Mouse (Mus musculus) heart, postnatal 25 days (tissue): ENCODE results near the gene Abhd17b. TPM values are rescaled to one million over a fixed set of nuclear protein-coding genes. Genes with fewer than 3 reads are reported as not detected.

ENCODE experiments used
- DNase-seq: peaks from one replicate; pipeline ENCODE4 v3.0.0; 2022; ENCODE audit warnings: low spot score
- intact Hi-C: fragments of 180-260 bp; cut with DNase I; formaldehyde crosslinking; loops from one replicate; pipeline ENCODE4 v1.15.1; 2025
- total RNA-seq, 2 experiments: library from RNA; stranded (reverse); gene quantifications; 2 replicates each; pipeline ENCODE4 v1.2.3; 2021

The Abhd17b gene
- total RNA-seq, 2 experiments from 2014 or later: 13.5 to 13.7 TPM

DNA sequence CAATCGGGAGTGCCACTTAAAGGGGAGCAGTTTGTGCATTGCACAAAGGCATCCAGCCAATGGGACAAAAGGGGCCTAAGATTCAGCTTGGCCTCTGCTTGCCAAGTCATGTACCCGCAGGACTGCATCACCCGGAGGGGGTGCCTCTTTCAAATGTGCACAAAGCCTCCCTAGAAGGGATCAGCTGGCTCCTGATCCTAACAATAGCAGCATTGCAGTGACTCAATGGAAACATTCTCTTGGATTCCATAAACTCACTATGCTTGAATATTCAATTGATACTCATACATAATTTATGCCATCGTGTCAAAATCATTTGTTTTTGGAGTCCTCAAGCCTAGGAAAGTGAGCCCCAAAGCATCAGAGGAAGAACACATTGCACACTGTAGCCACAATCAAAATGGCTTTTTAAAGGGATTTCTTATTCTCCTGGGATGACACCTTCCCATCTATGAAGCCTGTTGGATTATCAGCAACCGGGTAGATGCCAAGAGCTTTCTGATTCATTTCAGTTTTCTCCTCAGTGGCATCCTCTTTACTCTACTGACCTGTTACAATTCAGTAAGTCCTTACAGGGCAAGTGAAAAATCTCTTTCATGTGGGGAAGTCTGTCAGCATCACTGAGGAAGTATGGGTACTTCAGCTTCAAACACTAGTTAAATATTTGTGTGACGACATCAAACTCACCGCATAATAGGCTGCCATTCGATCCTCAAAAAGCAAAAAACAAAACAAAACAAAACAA lies 71.1 kb downstream of the Abhd17b start:
- DNase-seq: no peak
- intact Hi-C loops: no loop called here

DNA sequence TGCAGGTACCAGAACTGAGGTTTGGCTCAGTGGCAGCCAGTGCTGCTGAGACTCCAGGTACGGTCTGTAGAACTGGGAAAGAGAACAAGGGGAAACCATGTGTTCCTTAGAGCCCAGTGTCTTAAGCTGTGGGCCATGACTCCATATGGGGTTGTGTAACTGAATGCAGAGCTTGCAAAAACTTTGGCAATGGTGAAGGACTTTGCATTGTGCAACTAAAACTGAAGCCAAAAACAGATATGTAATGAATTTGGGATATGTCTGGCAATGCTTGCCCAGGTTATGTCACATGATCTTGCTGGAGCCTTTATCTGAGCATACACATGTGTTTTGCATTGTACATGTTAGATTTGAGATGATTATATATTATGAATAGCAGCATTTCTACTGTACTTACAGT lies 72.2 kb downstream of the Abhd17b start:
- no peak for DNase-seq
- intact Hi-C loops: no loop called here

DNA sequence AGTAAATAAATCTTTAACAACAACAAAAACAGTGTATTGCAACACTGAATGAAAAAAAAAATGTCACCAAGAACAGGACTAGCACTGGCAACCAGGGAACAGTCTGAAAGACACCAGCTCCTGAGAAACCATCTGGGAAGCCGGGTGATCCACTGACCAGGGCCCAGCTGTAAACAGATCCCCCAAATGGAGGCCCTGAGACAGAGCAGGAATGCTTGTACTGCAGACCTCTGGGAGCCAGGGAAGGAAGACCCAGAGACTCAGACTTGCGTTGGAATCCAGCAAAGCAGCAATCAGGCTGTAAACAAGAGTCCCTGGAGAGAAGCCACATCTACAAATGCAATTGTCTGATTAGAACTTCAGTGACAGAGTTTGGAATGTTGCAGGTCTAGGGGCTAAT lies 74.1 kb downstream of the Abhd17b start:
- no peak for DNase-seq
- intact Hi-C loops: no loop called here

DNA sequence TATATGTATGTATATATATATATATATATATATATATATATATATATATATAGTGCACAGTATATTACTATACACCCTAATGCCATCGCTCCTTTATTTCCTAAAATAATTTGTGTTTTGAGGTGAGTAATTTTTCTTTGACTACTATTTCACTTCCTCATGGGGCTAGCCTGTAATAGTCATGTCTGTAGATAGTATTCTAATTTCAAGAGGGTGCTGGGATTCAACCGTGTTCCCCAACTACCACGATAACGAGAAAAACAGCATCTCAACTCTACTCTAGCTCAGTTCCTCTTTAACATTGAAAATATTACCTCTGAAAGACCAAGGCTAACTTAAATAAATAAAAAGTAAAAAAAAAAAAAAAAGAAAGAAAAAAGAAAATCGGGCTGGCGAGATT lies 75.4 kb downstream of the Abhd17b start:
- DNase-seq: no peak
- intact Hi-C loops: no loop called here

DNA sequence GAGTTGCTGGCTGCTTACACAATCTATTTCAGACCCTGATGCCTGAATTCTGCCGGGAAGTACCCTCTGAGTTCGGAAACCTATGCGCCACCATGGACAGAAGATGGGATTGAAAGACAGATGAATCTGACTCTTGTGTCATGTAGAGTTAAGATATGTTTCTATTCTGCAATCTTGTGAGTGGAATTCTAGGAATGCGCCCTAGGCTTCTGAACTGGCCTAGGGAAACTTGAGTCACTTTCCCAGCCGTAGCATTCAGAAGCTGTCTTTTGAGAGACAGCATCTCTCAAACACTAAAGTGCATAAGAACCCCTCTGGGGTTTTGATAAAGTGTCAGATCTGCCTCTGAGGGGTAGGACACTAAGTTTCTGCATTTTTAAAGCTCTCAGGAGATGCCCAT lies 78.9 kb downstream of the Abhd17b start:
- intact Hi-C loops: no loop called here
- no peak for DNase-seq

DNA sequence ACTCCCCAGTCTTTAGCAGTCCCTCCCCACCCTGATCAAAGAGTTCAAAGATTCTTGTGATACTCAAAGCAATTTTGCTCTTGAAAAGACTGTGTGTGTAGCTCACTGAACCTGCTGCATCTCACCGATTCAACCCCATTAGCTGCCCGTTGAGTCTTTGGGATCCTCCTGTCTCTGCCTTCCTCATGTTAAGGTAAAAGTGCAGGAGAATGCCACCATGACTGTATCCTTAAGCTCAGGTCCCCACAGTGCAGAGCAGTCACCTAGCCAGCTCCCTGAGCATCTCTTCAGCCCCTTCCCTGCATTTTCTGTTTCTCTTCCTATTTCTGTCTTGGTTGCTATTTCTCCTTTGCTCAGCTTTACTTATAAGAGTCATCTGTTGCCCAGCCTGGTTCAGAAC lies 80.2 kb downstream of the Abhd17b start:
- DNase-seq: no peak
- intact Hi-C loops: no loop called here

DNA sequence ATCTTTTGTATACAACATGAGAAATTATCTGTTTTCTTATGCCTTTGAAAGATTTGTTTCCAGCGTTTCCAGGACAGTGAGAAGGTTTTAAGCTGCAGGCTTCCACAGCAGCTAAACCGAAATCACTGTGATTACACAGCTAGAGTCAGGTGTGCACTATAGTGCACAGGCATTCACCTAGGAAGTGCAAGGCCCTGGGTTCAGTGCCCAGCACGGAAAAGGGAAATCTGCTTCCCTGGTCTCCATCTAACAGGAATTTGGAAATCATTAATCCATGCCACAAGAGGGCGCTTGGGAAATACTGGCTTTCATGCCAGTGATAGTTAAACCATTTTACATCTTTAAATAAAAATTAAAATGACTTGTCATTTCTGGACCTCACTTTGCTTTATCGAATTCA lies 81.1 kb downstream of the Abhd17b start:
- no peak for DNase-seq
- intact Hi-C loops: no loop called here

Other genes starting within 250 kb of the Abhd17b start
- gene Gda, start 179.7 kb upstream of the Abhd17b start, total RNA-seq: 10 to 100 TPM; 15.0 to 20.3 TPM
- 10 to 100 TPM; 13.2 to 14.6 TPM for gene 1110059E24Rik, start 209 bp upstream of the Abhd17b start, total RNA-seq
- 10 to 100 TPM; 13.7 to 14.1 TPM for gene Cemip2, start 125.2 kb downstream of the Abhd17b start, total RNA-seq